Mouse (Mus musculus): ENCODE data around the gene Atp5k. TPM values are rescaled to one million over a fixed set of nuclear protein-coding genes. Genes with fewer than 3 reads are reported as not detected.

Gene Atp5k
- 10 to 100 TPM; 75.9 to 87.5 TPM for total RNA-seq (2023)

GRCm38 (mm10) chr5:108433804-108434587 is at the start of gene Atp5k:
Gene Atp5k (minus strand): TSS chr5:108434448.

GRCm38 (mm10) chr5:108461082-108462065 is 27.1 kb upstream of the Atp5k start, which contains the start of gene Pcgf3:
Gene Pcgf3 (plus strand): TSS chr5:108461232.

GRCm38 (mm10) chr5:108448785-108449668 is 14.8 kb upstream of the Atp5k start, which contains the start of gene Mfsd7a:
Gene Mfsd7a (minus strand): TSS chr5:108448891.

GRCm38 (mm10) chr5:108388201-108388600 is 46.0 kb downstream of the Atp5k start, which contains the start of gene Pde6b:
Gene Pde6b (plus strand): TSS chr5:108388391.

Other genes with a start within 250 kb of the Atp5k start
- gene Dr1, start 165.6 kb downstream of the Atp5k start, total RNA-seq (2023): 10 to 100 TPM; 38.0 to 43.0 TPM
- gene Pigg, start 121.8 kb downstream of the Atp5k start, total RNA-seq (2023): 1 to 10 TPM; 2.2 to 2.3 TPM
- under 1 TPM in 1 of 2 experiments, not detected in 1; 0.26 TPM for gene Gm42517, start 66.5 kb downstream of the Atp5k start, total RNA-seq (2023)
- not detected for gene Pde6b, start 46.1 kb downstream of the Atp5k start, total RNA-seq (2023)
- 10 to 100 TPM; 15.9 to 22.5 TPM for gene Mfsd7a, start 14.4 kb upstream of the Atp5k start, total RNA-seq (2023)
- 10 to 100 TPM; 12.6 to 15.5 TPM for gene Pcgf3, start 26.8 kb upstream of the Atp5k start, total RNA-seq (2023)
- gene Cplx1, start 115.6 kb upstream of the Atp5k start, total RNA-seq (2023): not detected
- 100 to 1,000 TPM; 105 to 125 TPM for gene Gak, start 195.3 kb upstream of the Atp5k start, total RNA-seq (2023)
- 10 to 100 TPM; 11.5 to 14.7 TPM for gene Tmem175, start 195.3 kb upstream of the Atp5k start, total RNA-seq (2023)
- gene Idua, start 225.9 kb upstream of the Atp5k start, total RNA-seq (2023): 10 to 100 TPM; 17.3 TPM
- gene Dgkq, start 235.2 kb upstream of the Atp5k start, total RNA-seq (2023): 10 to 100 TPM; 11.2 to 12.6 TPM
- 1 to 10 TPM in 1 of 2 experiments, under 1 TPM in 1; 0.20 to 1.0 TPM for gene Slc26a1, start 241.1 kb upstream of the Atp5k start, total RNA-seq (2023)